Mouse (Mus musculus) cortical plate, adult 2 months (tissue): ENCODE results near the gene Mettl24.

Experiments used
- CTCF ChIP-seq: fragments of 200-500 bp; IDR thresholded peaks from 2 replicates; pipeline ENCODE4 v1.5.1; 2011; ENCODE audit warnings: mild to moderate bottlenecking, control low read depth, low read length; ENCODE audit not compliant: insufficient read depth; ENCODE audit errors: extremely low read depth
- POLR2A ChIP-seq: fragments of 200-500 bp; IDR thresholded peaks from 2 replicates; pipeline ENCODE4 v1.6.1; 2011; ENCODE audit warnings: mild to moderate bottlenecking, low read length, control low read depth; ENCODE audit not compliant: insufficient read depth; ENCODE audit errors: extremely low read depth

GRCm38 (mm10) chr10:40737274-40738112 is 54.4 kb downstream of the Mettl24 start:
- no peak for TF ChIP-seq CTCF
- no peak for TF ChIP-seq POLR2A
